Mouse (Mus musculus) megakaryocyte, embryonic 14.5 days (primary cell): ENCODE measurements at regions not wholly inside any gene's neighbourhood (a gene's known extent, or its start where the extent isn't known, plus 50 kb on each side); places are given as distances from the start of the nearest gene placed in this dataset.

Experiments used
- FLI1 ChIP-seq: IDR thresholded peaks from 2 replicates; pipeline ENCODE4 v1.6.1; 2012; ENCODE audit warnings: low read length, inconsistent platforms, mixed read lengths
- GATA1 ChIP-seq: IDR thresholded peaks from 3 replicates; pipeline ENCODE4 v1.6.1; 2012; ENCODE audit warnings: mixed read lengths, low read length, inconsistent platforms, borderline replicate concordance

DNA sequence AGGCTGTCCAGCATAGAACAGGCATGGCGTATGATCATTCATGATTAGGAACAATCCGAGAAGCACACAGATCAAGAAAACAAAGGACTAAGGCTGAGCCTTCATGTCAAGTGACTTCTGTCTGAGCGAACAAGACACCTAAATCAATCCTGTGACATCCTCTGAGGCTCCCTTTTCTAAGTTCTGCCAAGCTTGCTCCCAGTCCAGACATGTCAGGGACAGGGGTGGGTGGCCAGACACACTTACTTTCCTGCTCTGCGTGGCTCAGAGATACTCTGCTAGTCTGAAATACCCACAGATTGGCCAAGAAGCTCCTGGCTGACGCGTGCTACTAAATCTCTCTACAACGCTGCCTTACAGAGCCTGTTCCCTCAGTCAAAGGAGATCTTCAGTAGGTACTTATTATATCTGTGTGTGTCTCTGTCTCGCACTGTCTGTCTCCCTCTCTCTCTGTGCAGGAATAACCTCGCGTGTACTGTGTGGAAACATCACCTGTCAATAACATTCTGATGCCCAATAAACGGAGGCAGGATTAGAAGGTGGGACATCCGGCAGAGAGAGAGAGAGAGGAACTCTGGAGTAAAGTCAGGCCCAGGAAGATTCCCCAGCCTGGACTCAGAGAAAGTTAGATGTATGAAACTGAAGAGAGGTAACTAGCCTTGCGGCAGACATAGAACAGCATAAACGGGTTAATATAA, 163.5 kb downstream of the Fam43a start:
- TF ChIP-seq FLI1 (no peak), GATA1 (no peak)
